In genomic region chr10:86769216-86769615, GRCm38 (mm10) we compare ENCODE assay signal across 14 mouse cellular contexts. TPM values are rescaled to one million over a fixed set of nuclear protein-coding genes. Genes with fewer than 3 reads are reported as not detected.
"Had no signal": no experiment of that assay in that cellular context is flagged by ENCODE, and none has a peak within 500 bp of the region (broad histone marks: within the 10 kb centered on the region; RNA-seq: fewer than 3 reads in every experiment).

No protein-coding gene starts in this region.

- DNase-seq: kidney, adult 8-10 months; lung, adult 2 months; lung, postnatal 4 days; right cerebral cortex, postnatal 25 days; thymus, adult 18-20 months; thymus, postnatal 14 days had no signal

- H3K9ac ChIP-seq: liver, embryonic 15.5 days; midbrain, embryonic 12.5 days had no signal

- H3K36me3 ChIP-seq: limb, embryonic 10.5 days; liver, embryonic 15.5 days; midbrain, embryonic 12.5 days had no signal

- ATAC-seq: lung, postnatal 0 days had no signal

- H3K27ac ChIP-seq: left cerebral cortex, adult 2 months; limb, embryonic 10.5 days; liver, embryonic 15.5 days; midbrain, embryonic 12.5 days had no signal

- H3K4me2 ChIP-seq: liver, embryonic 11.5 days; liver, embryonic 15.5 days; midbrain, embryonic 12.5 days had no signal

- H3K4me1 ChIP-seq: limb, embryonic 10.5 days; liver, embryonic 15.5 days had no signal

- H3K4me3 ChIP-seq: left cerebral cortex, adult 2 months; limb, embryonic 10.5 days; liver, embryonic 15.5 days; midbrain, embryonic 12.5 days had no signal

- H3K27me3 ChIP-seq: liver, embryonic 15.5 days; midbrain, embryonic 12.5 days had no signal

- H3K9me3 ChIP-seq: limb, embryonic 10.5 days; liver, embryonic 15.5 days; midbrain, embryonic 12.5 days had no signal

RNA-seq across cellular contexts. Expression of gene Gm49358, which starts 5.4 kb away (rescaled TPM):
- polyA plus RNA-seq: kidney, embryonic 16.5 days; limb, embryonic 10.5 days; liver, embryonic 11.5 days; liver, embryonic 15.5 days; lung, adult 2 months; lung, postnatal 0 days; midbrain, embryonic 12.5 days; small intestine, adult 2 months had no signal
